Mouse (Mus musculus) adrenal gland, postnatal 4 days (tissue): ENCODE measurements at regions not wholly inside any gene's neighbourhood (a gene's known extent, or its start where the extent isn't known, plus 50 kb on each side); places are given as distances from the start of the nearest gene placed in this dataset.

Experiments used
- DNase-seq, 2 experiments: peaks; one replicate each; pipeline ENCODE4 v3.0.0; 2021 to 2022; ENCODE audit warnings: low spot score in 2 of 2, mixed read lengths in 2 of 2

- no peak for DNase-seq
Observed at GRCm38 (mm10) chr11:85966207-85966606, 80.0 kb downstream of the Tbx4 start.

- no peak for DNase-seq
Observed at GRCm38 (mm10) chr11:85970287-85970686, 84.1 kb downstream of the Tbx4 start.

GRCm38 (mm10) chr11:85972385-85972784 lies 86.2 kb downstream of the Tbx4 start:
- peak in 1 of 2 experiments; percentile 45 for DNase-seq

DNA sequence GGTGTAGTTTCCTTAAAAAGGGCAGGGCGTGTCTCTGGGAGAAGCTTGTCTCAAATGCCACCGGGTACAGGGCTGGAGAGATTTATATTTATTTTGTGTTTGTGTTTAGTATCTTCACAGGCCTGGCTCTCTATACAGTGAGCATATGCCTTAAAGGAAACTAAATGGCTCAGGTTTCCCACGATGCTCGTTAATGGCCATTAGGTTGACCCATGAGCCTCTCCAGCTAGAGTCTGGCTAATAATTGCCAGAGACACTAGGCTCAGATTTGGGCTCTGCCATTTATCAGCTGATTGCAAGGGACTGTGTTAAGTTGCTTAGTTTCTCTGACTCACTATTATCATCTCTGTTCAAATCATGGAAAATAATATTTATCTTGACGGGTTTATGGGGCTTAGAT lies 87.5 kb downstream of the Tbx4 start:
- DNase-seq, result no peak

DNA sequence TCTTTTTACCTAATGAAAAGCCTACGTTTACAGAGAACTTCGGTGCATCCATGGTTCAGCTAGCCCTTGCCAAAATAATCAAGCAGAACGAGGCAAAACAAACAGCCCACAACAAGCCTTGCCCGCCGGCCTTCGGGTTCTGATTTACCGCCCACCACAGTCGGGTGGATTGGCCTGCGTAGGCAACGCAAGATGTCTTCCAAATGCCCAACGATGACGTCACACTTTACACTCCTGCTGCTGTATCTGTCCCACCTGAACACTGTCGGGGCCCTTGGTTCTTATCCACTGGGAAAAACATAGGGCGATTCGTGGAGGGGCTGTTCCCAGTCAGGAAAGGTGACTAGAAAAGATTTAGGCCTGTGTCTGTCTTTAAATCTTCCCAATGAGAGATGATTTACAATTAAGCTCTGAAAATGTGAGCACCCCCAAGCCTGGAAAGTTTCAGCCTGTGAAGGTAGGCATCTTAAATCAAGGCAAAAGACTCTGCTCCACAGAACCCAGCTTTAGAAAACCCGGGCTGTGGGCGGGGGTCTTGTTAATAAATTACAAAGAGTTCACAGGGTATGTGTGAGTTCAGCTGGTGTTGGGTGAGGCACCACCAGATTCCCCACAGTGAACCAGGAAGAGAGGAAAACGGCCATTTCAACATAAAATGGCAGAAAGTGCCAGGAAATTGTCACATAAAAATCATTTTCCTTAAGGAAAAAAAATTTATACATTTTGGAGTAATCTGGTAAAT lies 90.6 kb downstream of the Tbx4 start:
- no peak for DNase-seq

- no peak for DNase-seq
Observed at GRCm38 (mm10) chr11:85980388-85980787, 94.2 kb downstream of the Tbx4 start.

DNA sequence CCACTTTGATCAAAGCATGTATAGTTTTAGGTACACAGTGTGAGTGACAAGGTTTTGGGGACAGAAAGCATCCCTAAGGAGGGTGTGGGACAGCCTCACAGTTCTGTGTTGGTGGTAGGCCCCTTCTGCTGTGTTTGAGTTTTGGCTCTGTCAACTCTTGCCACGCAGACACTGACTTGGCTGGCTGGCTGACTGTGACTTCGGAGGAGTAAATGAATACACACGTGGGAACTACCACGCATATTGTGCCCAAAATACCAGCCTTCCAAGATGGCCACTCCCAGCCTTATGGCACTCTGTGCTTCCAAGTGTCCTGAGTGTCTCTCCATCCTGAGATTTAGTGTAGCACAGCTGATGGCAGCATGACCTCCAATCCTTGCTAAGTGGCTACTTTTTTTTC lies 95.3 kb downstream of the Tbx4 start:
- DNase-seq, result no peak

- no peak for DNase-seq
Observed at GRCm38 (mm10) chr11:85986338-85986737, 100.1 kb downstream of the Tbx4 start.

GRCm38 (mm10) chr11:85987181-85987580 lies 101.0 kb downstream of the Tbx4 start:
- DNase-seq, result no peak

GRCm38 (mm10) chr11:85989536-85989935 lies 103.3 kb downstream of the Tbx4 start:
- DNase-seq, result no peak

GRCm38 (mm10) chr11:85989940-85990493 lies 103.8 kb downstream of the Tbx4 start:
- DNase-seq, result no peak

- no peak for DNase-seq
Observed at GRCm38 (mm10) chr11:85995318-85996095, 109.3 kb downstream of the Tbx4 start.

GRCm38 (mm10) chr11:85996686-85997085 lies 110.5 kb downstream of the Tbx4 start:
- DNase-seq, result no peak

DNA sequence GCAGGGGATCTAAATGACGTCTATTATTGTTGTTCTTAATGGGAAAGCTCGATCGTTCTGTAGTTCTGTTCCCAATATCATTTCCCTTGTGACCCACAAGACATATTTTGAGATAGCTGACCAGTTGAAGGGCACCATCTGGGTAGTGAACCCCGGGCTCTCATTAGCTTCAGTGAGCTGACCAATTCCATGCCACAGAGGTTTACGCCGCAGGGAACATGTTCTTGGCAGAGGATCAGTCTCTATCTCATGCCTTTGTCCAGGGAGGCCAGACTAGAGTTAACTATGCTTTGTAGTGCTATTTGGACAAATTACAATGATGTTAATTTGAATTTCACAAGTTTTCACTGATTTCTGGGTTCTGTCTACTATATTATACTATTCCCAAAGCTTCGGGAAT lies 117.1 kb downstream of the Tbx4 start:
- no peak for DNase-seq

GRCm38 (mm10) chr11:86005284-86005683 lies 119.1 kb downstream of the Tbx4 start:
- no peak for DNase-seq

DNA sequence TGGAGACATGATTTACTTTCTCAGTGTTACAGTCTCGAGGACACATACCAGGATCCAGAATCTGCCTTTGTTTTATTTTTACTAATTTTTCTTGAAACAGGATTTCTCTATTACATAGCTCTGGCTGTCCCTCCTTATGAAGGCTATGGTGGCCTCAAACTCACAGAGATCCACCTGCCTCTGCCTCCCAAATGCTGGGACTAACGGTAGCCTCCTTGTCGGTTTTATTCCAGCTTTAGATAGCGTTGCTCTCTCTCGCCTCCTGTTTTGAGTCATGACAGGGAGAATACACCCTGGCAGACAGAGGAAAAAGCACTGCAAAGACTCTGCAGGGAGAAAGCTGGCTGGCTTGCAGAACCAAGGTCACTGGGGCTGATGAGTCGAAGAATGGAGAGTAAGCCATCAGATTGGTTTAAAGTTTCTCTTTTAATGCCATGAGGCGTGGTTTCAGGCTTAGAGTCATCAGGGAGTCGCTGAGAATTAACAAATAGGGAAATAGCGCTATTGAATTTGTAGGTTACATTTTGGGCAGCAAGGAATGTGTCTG lies 119.8 kb downstream of the Tbx4 start:
- DNase-seq, result no peak

- no peak for DNase-seq
Observed at GRCm38 (mm10) chr11:86006859-86007258, 120.6 kb downstream of the Tbx4 start.
